Mouse (Mus musculus) central nervous system, embryonic 14 days (tissue): Measurements from ENCODE around the gene S1pr5. TPM values are rescaled to one million over a fixed set of nuclear protein-coding genes. Genes with fewer than 3 reads are reported as not detected.

Experiments used
- polyA plus RNA-seq: library from polyadenylated mRNA; depleted of rRNA; stranded (reverse); fragments of >200 nt; gene quantifications from 2 replicates; pipeline ENCODE4 v1.2.3, GENCODE M21; 2012; rRNA removed

The S1pr5 gene
- polyA plus RNA-seq, result 1.8 and 2.4 TPM in 2 replicates

GRCm38 (mm10) chr9:21248326-21248725 lies at the start of gene S1pr5:
TSS of gene S1pr5 (minus strand) at chr9:21248443.

DNA sequence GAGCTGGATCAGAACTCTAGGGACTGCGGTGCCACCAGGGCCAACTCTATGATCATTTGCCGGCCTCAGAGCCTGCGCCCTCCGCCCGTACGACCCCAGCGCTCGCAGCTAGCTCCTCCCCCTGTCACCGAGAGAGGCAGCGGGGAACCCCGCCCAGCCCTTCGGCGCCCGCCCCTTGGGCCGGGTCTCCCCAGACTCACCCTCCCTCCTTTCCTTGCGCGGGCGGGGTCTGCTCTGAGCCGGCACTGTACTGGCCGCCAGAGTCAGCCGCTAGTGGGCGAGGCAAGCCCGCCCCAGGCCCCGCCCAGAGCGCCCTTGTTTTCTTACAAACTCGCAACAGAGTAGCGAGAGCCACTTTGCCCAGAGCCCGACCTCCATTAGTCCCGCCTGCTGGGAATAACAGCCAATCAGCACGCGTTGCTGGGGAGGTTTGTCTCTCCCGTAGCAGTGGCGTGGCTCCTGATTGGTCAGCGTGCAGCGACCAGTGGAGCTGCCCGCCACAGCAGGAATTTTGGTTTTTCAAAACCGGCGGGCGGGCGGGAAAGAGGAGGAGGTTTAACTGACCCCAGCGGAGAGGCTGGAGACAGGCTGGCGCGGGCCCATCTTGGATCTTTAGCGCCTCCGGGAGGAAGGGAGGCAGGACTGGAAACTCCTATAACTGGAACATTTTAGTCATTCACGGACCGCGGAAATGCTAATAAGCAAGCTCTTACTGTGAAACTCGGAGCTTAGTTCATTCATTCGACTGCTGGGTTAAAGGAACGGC lies 43.0 kb upstream of the S1pr5 start, which contains the start of gene Cdkn2d:
Gene Cdkn2d, minus strand, starts transcription at position 386 of the 766 bp plus-strand sequence.

DNA sequence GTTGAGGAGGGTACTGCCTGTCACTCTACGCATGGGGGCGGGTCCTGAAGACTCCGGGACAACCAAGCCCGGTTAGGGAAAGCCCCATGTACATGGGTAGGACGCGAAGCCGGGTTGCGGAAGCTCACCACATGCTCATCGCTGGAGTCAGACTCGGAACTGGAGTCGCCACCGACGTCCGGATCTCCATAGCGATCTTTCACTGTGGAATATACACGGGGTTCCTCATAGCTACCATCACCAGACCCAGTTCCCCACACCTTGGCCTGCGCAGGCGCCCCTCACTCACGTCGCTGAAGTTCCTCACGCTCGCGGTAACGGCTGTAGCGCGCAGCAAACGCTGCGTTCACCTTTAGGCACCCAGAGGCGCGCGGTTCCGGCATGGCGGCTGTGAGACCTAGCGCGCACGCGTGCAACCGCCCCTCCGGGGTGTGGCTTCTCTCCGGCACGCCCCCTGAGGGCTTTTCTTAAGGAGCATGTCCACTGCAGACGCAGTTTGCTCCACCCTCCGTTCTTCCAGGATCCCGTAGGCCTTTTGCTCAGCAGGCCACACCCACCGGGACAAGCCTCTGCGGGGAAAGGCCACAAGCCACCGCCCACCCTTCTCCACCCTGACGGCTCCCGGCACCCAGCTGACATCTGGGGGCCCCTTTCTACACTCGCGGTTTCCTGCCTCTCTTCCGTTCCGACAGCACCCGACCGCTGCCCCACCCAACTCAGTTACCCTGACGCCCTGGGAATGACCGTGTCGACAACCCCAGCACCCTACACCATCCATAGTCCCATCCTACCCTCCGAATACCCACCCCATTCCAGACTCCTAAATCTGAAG lies 39.5 kb upstream of the S1pr5 start, which contains the start of gene Kri1:
Gene Kri1, minus strand, starts transcription at position 399 of the 832 bp plus-strand sequence.

GRCm38 (mm10) chr9:21265000-21265561 lies 16.8 kb upstream of the S1pr5 start, which contains the start of gene Atg4d:
TSS of gene Atg4d (plus strand) at chr9:21265293.

GRCm38 (mm10) chr9:21238733-21239464 lies 9.3 kb downstream of the S1pr5 start, which contains the start of gene Keap1:
TSS of gene Keap1 (minus strand) at chr9:21239361.

Other genes with a start within 250 kb of the S1pr5 start
- gene Mrpl4, start 245.7 kb downstream of the S1pr5 start, polyA plus RNA-seq, result 78.1 and 87.6 TPM in 2 replicates
- 4.3 and 8.5 TPM in 2 replicates for gene Icam1, start 232.5 kb downstream of the S1pr5 start, polyA plus RNA-seq
- gene Icam4, start 219.1 kb downstream of the S1pr5 start, polyA plus RNA-seq, result 0.08 TPM in 1 of 2 replicates, not detected in the other
- gene Icam5, start 216.4 kb downstream of the S1pr5 start, polyA plus RNA-seq, result 0.88 and 1.0 TPM in 2 replicates
- 0.61 TPM in 2 replicates for gene Zglp1, start 181.3 kb downstream of the S1pr5 start, polyA plus RNA-seq
- 3.4 and 3.6 TPM in 2 replicates for gene Gm49373, start 175.3 kb downstream of the S1pr5 start, polyA plus RNA-seq
- 68.5 and 74.1 TPM in 2 replicates for gene Fdx1l, start 174.8 kb downstream of the S1pr5 start, polyA plus RNA-seq
- gene Gm38431, start 156.4 kb downstream of the S1pr5 start, polyA plus RNA-seq, result 4.3 and 5.0 TPM in 2 replicates
- gene Raver1, start 156.4 kb downstream of the S1pr5 start, polyA plus RNA-seq, result 67.1 and 69.6 TPM in 2 replicates
- gene Tyk2, start 117.2 kb downstream of the S1pr5 start, polyA plus RNA-seq, result 16.9 and 18.7 TPM in 2 replicates
- gene Cdc37, start 98.5 kb downstream of the S1pr5 start, polyA plus RNA-seq, result 204 and 216 TPM in 2 replicates
- 14.5 and 14.7 TPM in 2 replicates for gene Pde4a, start 82.7 kb downstream of the S1pr5 start, polyA plus RNA-seq
- 42.7 and 45.6 TPM in 2 replicates for gene Keap1, start 9.1 kb downstream of the S1pr5 start, polyA plus RNA-seq
- gene Atg4d, start 16.9 kb upstream of the S1pr5 start, polyA plus RNA-seq, result 33.9 and 37.7 TPM in 2 replicates
- gene Kri1, start 39.5 kb upstream of the S1pr5 start, polyA plus RNA-seq, result 44.7 and 45.6 TPM in 2 replicates
- gene Cdkn2d, start 43.0 kb upstream of the S1pr5 start, polyA plus RNA-seq, result 70.2 and 80.6 TPM in 2 replicates
- gene Ap1m2, start 63.9 kb upstream of the S1pr5 start, polyA plus RNA-seq, result 1.2 and 5.0 TPM in 2 replicates
- gene Slc44a2, start 72.3 kb upstream of the S1pr5 start, polyA plus RNA-seq, result 83.1 and 95.6 TPM in 2 replicates
- 212 and 226 TPM in 2 replicates for gene Ilf3, start 119.4 kb upstream of the S1pr5 start, polyA plus RNA-seq
- gene Qtrt1, start 163.4 kb upstream of the S1pr5 start, polyA plus RNA-seq, result 89.1 and 94.3 TPM in 2 replicates
- 83.4 and 86.2 TPM in 2 replicates for gene Dnm2, start 176.5 kb upstream of the S1pr5 start, polyA plus RNA-seq